Mouse (Mus musculus) c-Kit-positive CD71-positive TER-119-negative erythroid progenitor cells, embryonic 14.5 days (primary cell): ENCODE measurements around the gene Tango6.
"Not testable (repeated sequence)": the region's sequence is repeated elsewhere in the genome, so short reads cannot be mapped to it uniquely, and the experiment has no call there.

ENCODE experiments used
- DNase-seq: peaks from one replicate; pipeline ENCODE4 v3.0.0-alpha.2; 2013; ENCODE audit warnings: low read depth

Gene Tango6

GRCm38 (mm10) chr8:106872454-106873034 lies 189.7 kb downstream of the Tango6 start:
- DNase-seq: no peak

DNA sequence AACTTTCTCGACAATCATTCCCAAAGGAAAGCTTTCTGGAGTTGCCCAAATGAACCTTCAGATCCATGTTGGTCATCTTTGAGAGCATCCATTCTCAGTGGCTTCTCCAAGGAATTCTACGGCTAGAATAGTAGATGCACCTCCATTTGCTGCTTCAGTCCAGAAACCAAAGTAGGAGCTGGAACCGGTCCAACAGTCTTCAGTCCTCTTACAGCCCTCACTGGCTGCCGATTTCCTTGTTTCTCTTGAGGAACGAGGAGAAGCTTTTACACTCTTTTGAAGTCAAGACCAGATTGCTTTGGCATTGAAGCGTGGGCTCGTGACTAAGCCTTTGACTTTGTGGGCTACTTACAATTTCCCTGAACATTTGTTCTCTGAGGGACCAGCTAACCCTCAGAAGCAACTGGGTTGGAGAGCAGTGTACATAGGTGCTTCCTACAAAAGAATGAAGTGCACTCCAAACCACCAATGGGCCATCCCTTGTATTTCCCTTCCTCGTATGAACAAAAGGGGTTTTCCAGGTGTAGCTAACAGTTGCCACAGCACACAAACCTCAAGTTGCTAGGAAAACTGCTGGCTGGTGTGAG lies 197.3 kb downstream of the Tango6 start:
- no peak for DNase-seq

GRCm38 (mm10) chr8:106884094-106884493 lies 201.2 kb downstream of the Tango6 start:
- not testable (repeated sequence) for DNase-seq

DNA sequence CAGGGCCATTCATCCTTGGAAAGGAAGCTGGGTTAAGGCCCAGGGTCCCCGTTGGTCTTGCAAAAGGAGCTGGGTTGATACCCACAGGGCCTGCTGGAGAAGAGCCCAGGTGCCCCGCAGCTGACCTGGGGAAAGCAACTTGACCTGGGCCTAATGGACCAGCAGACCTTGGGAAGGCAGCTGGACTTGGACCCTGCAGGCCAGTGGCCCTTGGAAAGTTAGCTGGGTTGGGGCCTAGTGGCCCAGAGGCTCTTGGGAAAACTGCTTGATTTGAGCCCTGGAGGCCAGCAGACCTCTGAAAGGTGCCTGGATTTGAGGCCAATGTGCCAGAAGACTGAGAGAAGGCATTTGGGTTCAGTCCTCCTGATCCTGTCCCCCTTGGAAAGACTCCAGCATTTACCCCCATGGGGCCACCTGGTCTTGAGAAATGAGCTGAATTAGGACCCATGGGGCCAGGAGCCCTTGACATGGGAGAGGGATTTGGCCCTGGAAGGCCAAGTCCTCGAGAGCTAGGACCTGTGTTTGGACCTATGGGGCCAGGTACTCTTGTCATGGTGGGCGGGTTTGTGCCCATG lies 202.0 kb downstream of the Tango6 start:
- DNase-seq: not testable (repeated sequence)

GRCm38 (mm10) chr8:106887336-106888189 lies 204.7 kb downstream of the Tango6 start:
- DNase-seq: peak; percentile 78

- DNase-seq: no peak
These were observed 205.9 kb downstream of the Tango6 start for GRCm38 (mm10) chr8:106888803-106889202.

GRCm38 (mm10) chr8:106892210-106892805 lies 209.4 kb downstream of the Tango6 start:
- DNase-seq: peak; percentile 40

DNA sequence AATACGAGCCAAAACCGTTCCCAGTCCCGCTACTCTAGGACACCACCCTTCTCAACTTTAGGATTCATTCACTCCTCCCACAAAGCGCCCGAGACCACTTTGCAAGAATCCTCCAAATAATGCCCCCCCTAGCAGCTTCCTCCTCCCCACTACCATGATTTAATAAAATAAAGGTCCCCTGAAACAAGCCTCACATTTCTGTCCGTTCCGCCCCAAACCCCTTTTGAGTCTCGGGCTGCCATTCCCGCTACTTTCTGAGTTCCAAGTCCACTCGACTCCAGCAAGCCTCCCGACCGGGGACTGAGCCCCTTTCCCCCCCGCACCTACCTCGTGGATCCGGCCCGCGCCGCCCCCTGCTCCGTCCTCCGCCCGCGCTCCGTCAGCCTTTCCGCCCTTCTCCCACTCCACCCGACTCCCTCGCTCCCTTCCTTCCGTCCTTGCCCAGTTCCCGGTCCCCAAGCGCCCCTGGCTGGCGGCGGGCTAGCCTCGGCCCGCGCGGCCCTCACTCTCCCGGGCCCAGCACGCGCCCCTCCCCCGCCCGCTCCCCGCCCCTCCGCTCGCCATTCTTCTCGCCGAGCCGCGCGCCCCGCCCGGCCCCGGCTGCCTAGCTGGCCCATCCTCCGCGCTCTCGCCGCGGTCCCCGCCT lies 210.1 kb downstream of the Tango6 start:
- peak; percentile 25 for DNase-seq

GRCm38 (mm10) chr8:106893481-106894156 lies 210.8 kb downstream of the Tango6 start, which contains the start of gene Utp4:
Gene Utp4 (plus strand): TSS chr8:106893636.
- DNase-seq: peak; percentile 78

DNA sequence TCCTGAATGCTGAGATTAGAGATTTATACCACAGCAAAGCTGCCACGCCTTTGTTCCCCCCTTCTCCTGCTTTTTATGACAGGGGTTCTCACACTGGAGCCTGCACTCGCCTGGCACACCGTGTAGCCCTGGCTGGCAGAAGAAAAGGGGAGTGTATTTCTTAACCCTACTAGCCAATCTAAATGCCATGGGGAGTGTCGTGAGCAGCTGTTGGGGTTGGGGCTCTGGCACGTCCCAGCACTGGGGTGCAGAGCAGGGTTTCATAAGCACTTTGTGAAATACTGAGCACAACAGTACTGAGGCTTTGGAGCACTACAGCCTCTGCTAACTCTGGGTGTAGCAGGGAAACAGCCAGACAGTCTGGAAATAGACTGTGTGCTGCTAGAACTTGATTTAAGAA lies 216.6 kb downstream of the Tango6 start:
- no peak for DNase-seq
